28 mouse cellular contexts compared by ENCODE assay signal in the genomic region with DNA sequence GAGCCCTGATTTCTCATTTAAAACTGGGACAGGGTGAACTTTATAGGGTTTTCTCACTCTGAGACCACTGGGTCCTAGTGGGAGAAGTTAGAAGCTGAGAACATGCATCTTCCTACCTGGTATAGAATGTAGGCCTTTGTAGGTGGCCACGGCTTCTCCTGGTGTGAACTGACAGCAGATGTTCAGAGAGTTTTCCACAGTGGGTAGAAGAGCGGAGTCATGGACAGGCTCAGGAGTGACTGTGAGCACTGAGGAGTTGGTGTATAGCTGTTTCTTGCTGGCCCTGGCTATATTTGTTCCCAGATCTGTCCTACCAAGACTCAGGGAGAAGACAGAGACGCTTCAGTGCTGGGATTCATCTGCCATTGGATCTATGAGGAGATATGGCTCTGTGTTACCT. TPM values are rescaled to one million over a fixed set of nuclear protein-coding genes. Genes with fewer than 3 reads are reported as not detected.
DNase-seq lines count a peak whose midpoint lies in the region; ATAC-seq and TF ChIP-seq lines count a peak whose summit lies in the region.
"Had no signal": no experiment of that assay in that cellular context is flagged by ENCODE, and none has a peak within 500 bp of the region (broad histone marks: within the 10 kb centered on the region; RNA-seq: fewer than 3 reads in every experiment).

No protein-coding gene starts in this region.

- TF ChIP-seq CTCF in hindbrain, postnatal 0 days (IDR thresholded peaks at IDR 0.05; ENCODE audit: low read depth), result no peak
- TF ChIP-seq CTCF in lung, postnatal 0 days (IDR thresholded peaks at IDR 0.05), result no peak

- H3K27ac ChIP-seq in hindbrain, postnatal 0 days, result no peak overlapping the region
- no peak overlapping the region for H3K27ac ChIP-seq in hindbrain, embryonic 16.5 days (ENCODE audit: low read depth, low read length)
- no peak overlapping the region for H3K27ac ChIP-seq in lung, postnatal 0 days (ENCODE audit: low read length)
- H3K27ac ChIP-seq: embryonic facial prominence, embryonic 10.5 days; embryonic facial prominence, embryonic 13.5 days; forebrain, embryonic 12.5 days; forebrain, embryonic 15.5 days; gastrocnemius, adult 2 months; heart, embryonic 13.5 days; hindbrain, embryonic 14.5 days had no signal

- H3K27me3 ChIP-seq in hindbrain, postnatal 0 days (ENCODE audit: insufficient read depth, low read length), result no peaks in the 10 kb centered on the region
- no peaks in the 10 kb centered on the region for H3K27me3 ChIP-seq in hindbrain, embryonic 16.5 days (replicated peaks; ENCODE audit: control insufficient read depth, insufficient read depth, low read length)
- H3K27me3 ChIP-seq in lung, postnatal 0 days (replicated peaks; ENCODE audit: insufficient read depth, low read length), result no peaks in the 10 kb centered on the region
- H3K27me3 ChIP-seq: embryonic facial prominence, embryonic 13.5 days had no signal

- no peaks in the 10 kb centered on the region for H3K36me3 ChIP-seq in hindbrain, postnatal 0 days (ENCODE audit: insufficient read depth, low read length)
- H3K36me3 ChIP-seq in hindbrain, embryonic 16.5 days (ENCODE audit: control insufficient read depth, insufficient read depth, low read length), result no peaks in the 10 kb centered on the region
- H3K36me3 ChIP-seq in lung, postnatal 0 days (ENCODE audit: insufficient read depth, low read length), result no peaks in the 10 kb centered on the region
- H3K36me3 ChIP-seq: embryonic facial prominence, embryonic 10.5 days; embryonic facial prominence, embryonic 13.5 days; forebrain, embryonic 12.5 days; forebrain, embryonic 15.5 days; heart, embryonic 13.5 days had no signal

- no peak for ATAC-seq in hindbrain, postnatal 0 days
- ATAC-seq in hindbrain, embryonic 16.5 days, result no peak
- no peak for ATAC-seq in lung, postnatal 0 days
- ATAC-seq in megakaryocyte progenitor cell, adult 5-6 weeks (replicated peaks; ENCODE audit: poor library complexity), result no peak
- ATAC-seq: CD4-positive, CD25-positive, alpha-beta regulatory T cell, adult 4 months; forebrain, embryonic 15.5 days had no signal

- H3K9me3 ChIP-seq in hindbrain, postnatal 0 days (ENCODE audit: low read length), result no peaks in the 10 kb centered on the region
- no peaks in the 10 kb centered on the region for H3K9me3 ChIP-seq in hindbrain, embryonic 16.5 days (ENCODE audit: control insufficient read depth, low read length)
- H3K9me3 ChIP-seq in lung, postnatal 0 days (ENCODE audit: low read length), result no peaks in the 10 kb centered on the region
- H3K9me3 ChIP-seq: embryonic facial prominence, embryonic 10.5 days; embryonic facial prominence, embryonic 13.5 days; forebrain, embryonic 12.5 days; forebrain, embryonic 15.5 days; heart, embryonic 13.5 days had no signal

- no peak for TF ChIP-seq EP300 in lung, postnatal 0 days (IDR thresholded peaks at IDR 0.05)

- WGBS in hindbrain, postnatal 0 days, result 81% methylated on average over 3 of the region's 3 CpGs
- 92% methylated on average over 3 of the region's 3 CpGs for WGBS in hindbrain, embryonic 16.5 days
- WGBS in lung, postnatal 0 days, result 83% methylated on average over 3 of the region's 3 CpGs

- H3K4me3 ChIP-seq in hindbrain, postnatal 0 days (ENCODE audit: low read length), result no peak overlapping the region
- no peak overlapping the region for H3K4me3 ChIP-seq in hindbrain, embryonic 16.5 days (ENCODE audit: low read length)
- H3K4me3 ChIP-seq in lung, postnatal 0 days (ENCODE audit: low read depth, low read length), result no peak overlapping the region
- H3K4me3 ChIP-seq: embryonic facial prominence, embryonic 10.5 days; embryonic facial prominence, embryonic 13.5 days; erythroblast, embryonic 14.5 days; forebrain, embryonic 12.5 days; forebrain, embryonic 15.5 days; gastrocnemius, adult 2 months; heart, embryonic 13.5 days had no signal

- no peak overlapping the region for H3K4me2 ChIP-seq in hindbrain, postnatal 0 days (ENCODE audit: low read depth, low read length)
- no peak overlapping the region for H3K4me2 ChIP-seq in hindbrain, embryonic 16.5 days (ENCODE audit: low read length)
- H3K4me2 ChIP-seq in lung, postnatal 0 days (replicated peaks; ENCODE audit: low read depth, low read length), result no peak overlapping the region
- H3K4me2 ChIP-seq: embryonic facial prominence, embryonic 13.5 days; forebrain, embryonic 12.5 days; forebrain, embryonic 15.5 days; heart, embryonic 13.5 days; hindbrain, embryonic 14.5 days had no signal

- no peak overlapping the region for H3K9ac ChIP-seq in hindbrain, postnatal 0 days (replicated peaks; ENCODE audit: low read length)
- H3K9ac ChIP-seq in hindbrain, embryonic 16.5 days (ENCODE audit: low read depth, low read length), result no peak overlapping the region
- no peak overlapping the region for H3K9ac ChIP-seq in lung, postnatal 0 days (replicated peaks; ENCODE audit: low read depth)
- H3K9ac ChIP-seq: embryonic facial prominence, embryonic 13.5 days; forebrain, embryonic 12.5 days; forebrain, embryonic 15.5 days; heart, embryonic 13.5 days; hindbrain, embryonic 14.5 days had no signal

- no peaks in the 10 kb centered on the region for H3K4me1 ChIP-seq in hindbrain, postnatal 0 days (ENCODE audit: insufficient read depth, low read length)
- H3K4me1 ChIP-seq in hindbrain, embryonic 16.5 days (ENCODE audit: control insufficient read depth, insufficient read depth, low read depth, low read length), result no peaks in the 10 kb centered on the region
- H3K4me1 ChIP-seq in lung, postnatal 0 days (ENCODE audit: insufficient read depth, low read depth, low read length), result no peaks in the 10 kb centered on the region
- H3K4me1 ChIP-seq: embryonic facial prominence, embryonic 10.5 days; embryonic facial prominence, embryonic 13.5 days; forebrain, embryonic 12.5 days; forebrain, embryonic 15.5 days; heart, embryonic 13.5 days had no signal

- DNase-seq in hindbrain, postnatal 0 days (ENCODE audit: low spot score), result peak; percentile 0
- DNase-seq in lung, postnatal 0 days (ENCODE audit: low spot score), result peak; percentile 1
- no peak for DNase-seq in lung, postnatal 25 days (ENCODE audit: low spot score)
- peak; percentile 53 for DNase-seq in brain, adult 2 months (ENCODE audit: low read depth, low spot score)
- DNase-seq: adrenal gland, adult 2 months; adrenal gland, postnatal 14 days; cerebellum, adult 11-12 months; cerebellum, adult 8-10 months; cerebellum, postnatal 10 days; cerebellum, postnatal 36 days; embryo, embryonic 11 days; gastrocnemius, adult 2 months; gastrocnemius, postnatal 14 days; heart, adult 18-20 months; heart, postnatal 14 days; heart, postnatal 4 days had no signal

RNA-seq across cellular contexts. Expression of gene Ric3, which starts 18.0 kb away (rescaled TPM):
- total RNA-seq in hindbrain, postnatal 0 days (2014; rRNA removed), result 33.8 and 41.9 TPM in 2 replicates
- 40.0 and 41.0 TPM in 2 replicates for polyA plus RNA-seq in hindbrain, postnatal 0 days (2015; fragmentation: Nextera tagmentation; extraction: Ambion mirVana)
- 32.2 and 34.3 TPM in 2 replicates for polyA plus RNA-seq in hindbrain, embryonic 16.5 days (2015; fragmentation: Nextera tagmentation; extraction: Ambion mirVana)
- 0.58 and 0.83 TPM in 2 replicates for polyA plus RNA-seq in lung, postnatal 0 days (2015; fragmentation: Nextera tagmentation; extraction: Ambion mirVana)
- 0.39 and 0.84 TPM in 2 replicates for total RNA-seq in megakaryocyte progenitor cell, adult 5-6 weeks (2015)
- 0.37 and 0.95 TPM in 2 replicates for total RNA-seq in megakaryocyte progenitor cell, adult 5-6 weeks (2017)
- total RNA-seq: MEL had no signal
- polyA plus RNA-seq: C2C12 had no signal

Comparison
In these comparisons a context has a peak if more than half of its experiments do, and no peak if none do; other contexts are left out.
1. RNA of gene Ric3, which starts 18.0 kb away (polyA plus RNA-seq): 40.0 to 41.0 TPM in hindbrain, postnatal 0 days and 32.2 to 34.3 TPM in hindbrain, embryonic 16.5 days; 0.58 to 0.83 TPM in lung, postnatal 0 days; every median in the first group is over 10 times any median in the second.